Mouse (Mus musculus): ENCODE measurements around the gene Pou2f3. TPM values are rescaled to one million over a fixed set of nuclear protein-coding genes. Genes with fewer than 3 reads are reported as not detected.

Pou2f3 gene
- polyA plus RNA-seq, 1 experiment from 2014 or later, result 0.22 TPM

GRCm38 (mm10) chr9:43151779-43152178, 58.4 kb downstream of the Pou2f3 start:
- 74% methylated on average over 6 of the region's 6 CpGs for WGBS
- Histone ChIP-seq H3K4me2 (no peak overlapping the region), H3K36me3 (no peaks in the 10 kb centered on the region), H3K4me1 (peaks cover 5% of the 10 kb centered on the region), H3K27me3 (peaks cover 6% of the 10 kb centered on the region; the same call in 1 of the 2 replicates), H3K9me3 (no peaks in the 10 kb centered on the region), H3K9ac (no peak overlapping the region), H3K27ac (no peak overlapping the region), H3K4me3 (no peak overlapping the region)
- no peak for ATAC-seq (ENCODE audit: borderline replicate concordance, extremely low read depth, low FRiP score, low TSS enrichment)

GRCm38 (mm10) chr9:43150957-43151356, 59.2 kb downstream of the Pou2f3 start:
- no peak for ATAC-seq (ENCODE audit: borderline replicate concordance, extremely low read depth, low FRiP score, low TSS enrichment)
- H3K9ac ChIP-seq, result no peak overlapping the region
- H3K4me3 ChIP-seq, result no peak overlapping the region
- 51% methylated on average over 9 of the region's 9 CpGs for WGBS
- H3K36me3 ChIP-seq, result no peaks in the 10 kb centered on the region
- H3K4me2 ChIP-seq, result no peak overlapping the region
- H3K27me3 ChIP-seq, result peaks cover 6% of the 10 kb centered on the region; the same call in 1 of the 2 replicates
- no peaks in the 10 kb centered on the region for H3K9me3 ChIP-seq
- no peak overlapping the region for H3K27ac ChIP-seq
- peaks cover 5% of the 10 kb centered on the region for H3K4me1 ChIP-seq

DNA sequence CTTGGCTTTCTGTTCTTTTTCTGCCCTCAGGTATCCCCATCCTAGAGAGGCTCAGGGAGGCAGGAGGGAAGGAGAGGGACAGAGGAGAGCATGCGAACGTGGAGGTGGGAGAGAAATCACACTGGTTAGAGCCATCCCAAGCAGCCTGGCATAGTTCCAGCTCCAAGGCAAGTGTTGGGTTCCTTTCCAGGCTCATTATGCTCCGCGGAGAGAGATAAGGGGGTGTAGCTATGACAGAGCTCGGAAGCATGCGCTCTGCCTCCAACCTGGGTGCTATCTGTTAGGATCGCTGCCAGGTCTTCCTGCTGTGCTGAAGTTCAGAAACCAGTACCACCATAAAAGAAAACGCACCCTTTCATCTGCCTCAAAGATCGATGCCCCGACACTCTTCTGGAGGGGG, 60.1 kb downstream of the Pou2f3 start:
- H3K4me2 ChIP-seq, result 0 out of 2 replicates have a peak overlapping the region, but pooled peaks have one; percentile 9
- no peaks in the 10 kb centered on the region for H3K9me3 ChIP-seq
- H3K36me3 ChIP-seq, result no peaks in the 10 kb centered on the region
- WGBS, result 15% methylated on average over 10 of the region's 10 CpGs
- no peak for ATAC-seq (ENCODE audit: borderline replicate concordance, extremely low read depth, low FRiP score, low TSS enrichment)
- no peak overlapping the region for H3K27ac ChIP-seq
- H3K9ac ChIP-seq, result no peak overlapping the region
- H3K27me3 ChIP-seq, result peaks cover 6% of the 10 kb centered on the region; the same call in 1 of the 2 replicates
- H3K4me3 ChIP-seq, result no peak overlapping the region
- H3K4me1 ChIP-seq, result peaks cover 5% of the 10 kb centered on the region

DNA sequence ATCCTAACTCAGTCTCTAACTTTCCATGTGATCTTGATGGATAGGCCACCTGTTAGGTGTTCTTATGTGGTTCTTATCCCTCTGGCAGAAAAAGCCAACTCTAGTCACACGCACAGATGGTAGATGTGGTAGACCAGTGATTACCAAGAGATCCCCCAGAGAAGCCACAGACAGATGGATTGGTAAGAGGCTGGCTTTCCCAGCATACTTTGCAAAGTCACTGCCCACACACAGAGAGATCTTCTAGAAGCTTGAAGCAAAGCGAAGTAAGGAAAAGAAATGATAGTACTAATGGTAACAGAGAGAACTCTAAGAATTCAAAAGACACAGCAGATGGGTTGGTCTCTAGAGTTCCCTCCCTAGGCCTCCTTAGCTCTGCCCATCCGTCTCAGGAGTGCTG, 60.7 kb downstream of the Pou2f3 start:
- 82% methylated on average over 3 of the region's 3 CpGs for WGBS
- no peaks in the 10 kb centered on the region for H3K36me3 ChIP-seq
- no peak overlapping the region for H3K4me3 ChIP-seq

DNA sequence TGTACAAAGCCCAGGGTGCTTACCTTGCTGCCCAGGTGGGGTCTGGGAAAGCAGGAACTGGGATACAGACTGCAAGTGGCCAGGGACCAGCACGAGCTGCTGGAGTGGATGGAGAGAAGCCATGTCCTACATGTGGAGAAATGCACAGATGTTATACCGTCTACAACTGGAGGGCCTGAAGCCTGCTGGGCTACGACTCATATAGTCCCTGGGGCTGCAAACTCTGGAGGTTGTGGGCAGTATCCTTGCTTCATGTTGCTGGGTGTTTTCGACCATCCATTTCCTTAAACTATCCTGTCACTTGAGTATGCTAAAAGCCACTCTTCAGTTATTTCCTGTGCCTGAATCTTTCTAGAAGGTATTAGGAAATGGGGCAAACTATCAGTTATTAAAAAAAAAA, 65.0 kb downstream of the Pou2f3 start:
- Histone ChIP-seq H3K36me3 (no peaks in the 10 kb centered on the region), H3K27me3 (no peaks in the 10 kb centered on the region), H3K9me3 (no peaks in the 10 kb centered on the region), H3K27ac (no peak overlapping the region), H3K4me3 (no peak overlapping the region), H3K9ac (no peak overlapping the region), H3K4me2 (no peak overlapping the region), H3K4me1 (peaks cover 2% of the 10 kb centered on the region)
- no peak for ATAC-seq (ENCODE audit: borderline replicate concordance, extremely low read depth, low FRiP score, low TSS enrichment)
- 83% methylated on average over 4 of the region's 4 CpGs for WGBS

More for the DNA sequence above, 60.7 kb downstream of the Pou2f3 start:
- Histone ChIP-seq H3K27me3 (peaks cover 6% of the 10 kb centered on the region; the same call in 1 of the 2 replicates), H3K27ac (no peak overlapping the region), H3K4me2 (no peak overlapping the region), H3K9me3 (no peaks in the 10 kb centered on the region), H3K4me1 (peaks cover 5% of the 10 kb centered on the region), H3K9ac (no peak overlapping the region)
- ATAC-seq (ENCODE audit: borderline replicate concordance, extremely low read depth, low FRiP score, low TSS enrichment), result no peak

DNA sequence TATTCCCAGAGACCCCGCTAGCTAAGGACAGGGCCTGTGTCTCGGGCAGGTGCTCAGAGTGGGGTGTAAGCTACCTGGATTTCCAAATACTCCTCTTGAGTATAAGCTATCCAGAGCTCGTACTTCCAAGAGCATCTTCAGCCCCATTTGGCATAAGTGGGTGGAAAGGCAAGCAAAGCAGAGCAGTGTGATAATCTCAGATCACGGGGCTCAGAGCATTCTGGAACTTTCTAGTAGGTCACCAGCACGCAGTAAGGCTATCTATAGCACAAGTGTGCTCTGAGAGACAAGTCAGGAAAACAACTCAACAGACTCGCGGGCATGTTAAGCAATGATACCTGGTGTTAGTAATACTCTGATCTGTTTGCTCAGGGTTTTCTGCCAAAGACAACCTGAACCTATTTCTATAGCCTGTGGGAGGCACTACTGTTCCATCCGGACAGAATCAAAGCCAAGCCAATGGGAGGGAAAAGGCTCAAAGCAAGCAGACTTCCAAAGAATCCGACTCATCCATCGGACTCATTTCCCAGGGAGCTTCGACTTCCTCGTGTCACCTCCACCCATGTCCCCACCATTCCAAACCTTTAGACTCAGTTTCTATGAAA, 65.9 kb downstream of the Pou2f3 start:
- Histone ChIP-seq H3K36me3 (no peaks in the 10 kb centered on the region), H3K27ac (no peak overlapping the region), H3K4me3 (no peak overlapping the region), H3K9ac (no peak overlapping the region), H3K4me2 (no peak overlapping the region), H3K27me3 (no peaks in the 10 kb centered on the region), H3K4me1 (no peaks in the 10 kb centered on the region), H3K9me3 (no peaks in the 10 kb centered on the region)
- 57% methylated on average over 12 of the region's 12 CpGs for WGBS
- ATAC-seq (ENCODE audit: borderline replicate concordance, extremely low read depth, low FRiP score, low TSS enrichment), result no peak

DNA sequence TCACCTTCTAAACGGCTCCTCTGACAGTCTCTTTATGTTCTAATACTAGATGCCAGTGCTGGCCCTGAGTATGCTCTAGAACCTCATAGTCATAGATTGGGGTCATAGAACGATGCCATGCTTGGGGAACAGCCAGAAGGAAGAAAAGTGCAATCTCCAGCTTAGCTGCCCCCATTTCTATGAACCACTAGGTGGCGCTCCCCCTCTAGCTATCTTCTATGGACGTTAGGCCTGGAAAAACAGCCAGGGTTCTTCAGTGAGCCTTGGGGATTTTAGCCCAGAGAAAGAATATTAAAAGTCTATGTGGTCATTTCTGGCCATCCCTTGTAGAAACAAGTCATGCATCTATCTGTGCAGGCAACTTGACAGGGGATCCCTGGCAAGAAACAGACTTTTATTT, 68.3 kb downstream of the Pou2f3 start:
- WGBS, result 4% methylated on average over 4 of the region's 4 CpGs
- H3K4me1 ChIP-seq, result no peaks in the 10 kb centered on the region
- H3K36me3 ChIP-seq, result no peaks in the 10 kb centered on the region
- no peaks in the 10 kb centered on the region for H3K9me3 ChIP-seq
- no peak overlapping the region for H3K9ac ChIP-seq
- no peak overlapping the region for H3K27ac ChIP-seq
- H3K4me3 ChIP-seq, result no peak overlapping the region
- H3K27me3 ChIP-seq, result no peaks in the 10 kb centered on the region
- H3K4me2 ChIP-seq, result no peak overlapping the region
- no peak for ATAC-seq (ENCODE audit: borderline replicate concordance, extremely low read depth, low FRiP score, low TSS enrichment)

GRCm38 (mm10) chr9:43133525-43133924, 76.6 kb downstream of the Pou2f3 start:
- Histone ChIP-seq H3K4me1 (no peaks in the 10 kb centered on the region), H3K27me3 (no peaks in the 10 kb centered on the region), H3K9me3 (no peaks in the 10 kb centered on the region), H3K27ac (no peak overlapping the region), H3K4me2 (no peak overlapping the region), H3K9ac (no peak overlapping the region), H3K4me3 (no peak overlapping the region), H3K36me3 (no peaks in the 10 kb centered on the region)
- ATAC-seq (ENCODE audit: borderline replicate concordance, extremely low read depth, low FRiP score, low TSS enrichment), result no peak
- 63% methylated on average over 3 of the region's 3 CpGs for WGBS

GRCm38 (mm10) chr9:43132380-43132779, 77.8 kb downstream of the Pou2f3 start:
- Histone ChIP-seq H3K4me1 (no peaks in the 10 kb centered on the region), H3K9ac (no peak overlapping the region), H3K4me3 (no peak overlapping the region), H3K4me2 (no peak overlapping the region), H3K27me3 (no peaks in the 10 kb centered on the region), H3K36me3 (no peaks in the 10 kb centered on the region), H3K9me3 (no peaks in the 10 kb centered on the region), H3K27ac (no peak overlapping the region)
- ATAC-seq (ENCODE audit: borderline replicate concordance, extremely low read depth, low FRiP score, low TSS enrichment), result no peak
- 23% methylated on average over 4 of the region's 4 CpGs for WGBS

DNA sequence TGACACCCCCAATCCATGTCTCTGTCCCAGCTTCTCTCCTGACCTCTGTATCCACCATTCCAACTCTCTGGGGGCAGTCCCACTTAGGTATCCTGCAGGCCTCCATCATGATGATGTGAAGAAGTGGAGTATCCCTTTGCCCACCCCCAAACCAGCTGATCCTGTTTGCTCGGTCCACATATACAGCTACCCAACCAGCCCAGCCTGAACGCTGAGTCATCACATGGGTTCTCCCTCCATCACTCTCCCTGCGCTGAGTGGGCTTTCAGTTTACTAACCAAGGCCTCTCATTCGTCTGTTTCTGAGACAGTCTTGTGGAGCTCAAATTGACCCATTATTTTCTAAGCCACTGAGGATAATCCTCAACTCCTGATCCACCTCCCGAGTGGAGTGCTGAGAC, 78.2 kb downstream of the Pou2f3 start:
- Histone ChIP-seq H3K9me3 (no peaks in the 10 kb centered on the region), H3K9ac (no peak overlapping the region), H3K4me1 (no peaks in the 10 kb centered on the region), H3K27ac (no peak overlapping the region), H3K27me3 (no peaks in the 10 kb centered on the region), H3K4me2 (no peak overlapping the region), H3K36me3 (no peaks in the 10 kb centered on the region), H3K4me3 (no peak overlapping the region)
- no peak for ATAC-seq (ENCODE audit: borderline replicate concordance, extremely low read depth, low FRiP score, low TSS enrichment)
- whole genome bisulfite sequencing, result 57% methylated on average over 5 of the region's 5 CpGs

DNA sequence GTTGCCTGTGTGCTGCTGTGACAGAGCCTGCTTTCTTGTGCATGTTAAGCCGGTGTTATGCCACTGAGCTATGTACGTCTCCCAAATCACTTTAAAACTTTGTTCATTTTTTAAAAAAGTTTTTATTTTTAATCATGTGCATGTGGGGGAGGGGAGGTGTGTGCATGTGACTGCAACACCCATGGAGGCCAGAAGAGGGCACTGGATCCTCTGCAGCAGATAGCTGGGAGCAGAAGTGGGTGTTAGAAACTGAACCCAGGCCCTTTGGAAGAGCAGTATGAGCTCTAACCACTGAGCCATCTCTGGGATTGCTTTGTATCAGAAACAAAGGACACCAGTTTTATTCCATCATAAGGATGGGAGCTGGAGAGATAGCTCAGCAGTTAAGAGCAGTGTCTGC, 79.5 kb downstream of the Pou2f3 start:
- 94% methylated on average over 2 of the region's 2 CpGs for WGBS
- H3K36me3 ChIP-seq, result no peaks in the 10 kb centered on the region
- ATAC-seq (ENCODE audit: borderline replicate concordance, extremely low read depth, low FRiP score, low TSS enrichment), result no peak

GRCm38 (mm10) chr9:43127101-43127787, 82.9 kb downstream of the Pou2f3 start:
- Histone ChIP-seq H3K27me3 (no peaks in the 10 kb centered on the region), H3K27ac (no peak overlapping the region), H3K9ac (no peak overlapping the region), H3K4me1 (no peaks in the 10 kb centered on the region), H3K4me2 (no peak overlapping the region), H3K36me3 (no peaks in the 10 kb centered on the region), H3K9me3 (no peaks in the 10 kb centered on the region), H3K4me3 (no peak overlapping the region)
- WGBS, result 57% methylated on average over 10 of the region's 10 CpGs
- ATAC-seq (ENCODE audit: borderline replicate concordance, extremely low read depth, low FRiP score, low TSS enrichment), result no peak

More for the DNA sequence above, 79.5 kb downstream of the Pou2f3 start:
- H3K27me3 ChIP-seq, result no peaks in the 10 kb centered on the region
- H3K4me2 ChIP-seq, result no peak overlapping the region
- no peaks in the 10 kb centered on the region for H3K9me3 ChIP-seq
- no peak overlapping the region for H3K27ac ChIP-seq
- no peak overlapping the region for H3K9ac ChIP-seq
- H3K4me1 ChIP-seq, result no peaks in the 10 kb centered on the region
- no peak overlapping the region for H3K4me3 ChIP-seq
